Mouse (Mus musculus): ENCODE data around the gene Tmem238.

Tmem238 gene

GRCm38 (mm10) chr7:4746326-4746980 lies 43.0 kb downstream of the Tmem238 start:
- DNase-seq (ENCODE audit: low spot score): no peak

- DNase-seq (ENCODE audit: low spot score): no peak
Measured at GRCm38 (mm10) chr7:4744886-4745285, 44.6 kb downstream of the Tmem238 start.

- no peak for DNase-seq (ENCODE audit: low spot score)
Measured at GRCm38 (mm10) chr7:4743354-4743753, 46.1 kb downstream of the Tmem238 start.

- DNase-seq (ENCODE audit: low spot score): no peak
Measured at GRCm38 (mm10) chr7:4742482-4742819, 47.0 kb downstream of the Tmem238 start.

GRCm38 (mm10) chr7:4741672-4742481 lies 47.6 kb downstream of the Tmem238 start:
- no peak for DNase-seq (ENCODE audit: low spot score)

- no peak for DNase-seq (ENCODE audit: low spot score)
Measured at GRCm38 (mm10) chr7:4741151-4741550, 48.3 kb downstream of the Tmem238 start.

GRCm38 (mm10) chr7:4740309-4740727 lies 49.1 kb downstream of the Tmem238 start:
- no peak for DNase-seq (ENCODE audit: low spot score)

GRCm38 (mm10) chr7:4739544-4740275 lies 49.7 kb downstream of the Tmem238 start, which contains the start of gene Kmt5c:
Gene Kmt5c (plus strand): TSS chr7:4740115.
- DNase-seq (ENCODE audit: low spot score): peak; percentile 99

- no peak for DNase-seq (ENCODE audit: low spot score)
Measured at GRCm38 (mm10) chr7:4739041-4739543, 50.4 kb downstream of the Tmem238 start.

Data from T-cell, adult 2 months (primary cell).